Mouse (Mus musculus): ENCODE data around the gene Vmn1r59.
"Not testable (repeated sequence)": the region's sequence is repeated elsewhere in the genome, so short reads cannot be mapped to it uniquely, and the experiment has no call there.

Gene Vmn1r59

GRCm38 (mm10) chr7:5456674-5457073, at the start of gene Vmn1r59:
TSS of gene Vmn1r59 (minus strand) at chr7:5456774.
- DNase-seq (ENCODE audit: low spot score in 2 of 2): no peak

- not testable (repeated sequence) for DNase-seq (ENCODE audit: low spot score in 2 of 2)
Measured at GRCm38 (mm10) chr7:5493856-5494255, 37.3 kb upstream of the Vmn1r59 start, which contains the start of gene Vmn2r28. TSS of gene Vmn2r28 (minus strand) at chr7:5493956.

GRCm38 (mm10) chr7:5454011-5454410, 2.6 kb downstream of the Vmn1r59 start:
- DNase-seq (ENCODE audit: low spot score in 2 of 2): not testable (repeated sequence)

GRCm38 (mm10) chr7:5448627-5449026, 7.9 kb downstream of the Vmn1r59 start:
- DNase-seq (ENCODE audit: low spot score in 2 of 2): no peak

- DNase-seq (ENCODE audit: low spot score in 2 of 2): not testable (repeated sequence)
Measured at GRCm38 (mm10) chr7:5413296-5413695, 43.3 kb downstream of the Vmn1r59 start, which contains the start of gene Vmn1r58. TSS of gene Vmn1r58 (minus strand) at chr7:5413396.

GRCm38 (mm10) chr7:5406201-5406600, 50.4 kb downstream of the Vmn1r59 start:
- no peak for DNase-seq (ENCODE audit: low spot score in 2 of 2)

Data from right cerebral cortex, postnatal 10 days (tissue).